Mouse (Mus musculus) midbrain, embryonic 11.5 days (tissue): ENCODE results near the gene Cyp17a1. TPM values are rescaled to one million over a fixed set of nuclear protein-coding genes. Genes with fewer than 3 reads are reported as not detected.

ENCODE experiments used
- ATAC-seq: fragments of 200-750 bp; cut with Nextera tagmentation; 2 replicates; pipeline ENCODE4 v1.8.0; 2017; ENCODE audit warnings: moderate TSS enrichment, moderate library complexity; ENCODE audit not compliant: low FRiP score
- DNase-seq: peaks from one replicate; pipeline ENCODE4 v3.0.0; 2015; ENCODE audit warnings: low spot score; ENCODE audit errors: missing footprints
- H3K27ac ChIP-seq: fragments of 300-500 bp; sonication (generic); 2 replicates; pipeline ENCODE4 v1.5.1; 2014; ENCODE audit warnings: low read depth, low read length
- H3K27me3 ChIP-seq: fragments of 300-500 bp; sonication (generic); 2 replicates; pipeline ENCODE4 v1.6.1; 2014; ENCODE audit warnings: mild to moderate bottlenecking, low read length, moderate library complexity, mixed read lengths; ENCODE audit not compliant: control insufficient read depth, insufficient read depth
- H3K36me3 ChIP-seq: fragments of 300-500 bp; sonication (generic); 2 replicates; pipeline ENCODE4 v1.6.1; 2014; ENCODE audit warnings: mild to moderate bottlenecking, low read length, moderate library complexity, mixed read lengths; ENCODE audit not compliant: control insufficient read depth, insufficient read depth
- H3K4me1 ChIP-seq: fragments of 300-500 bp; sonication (generic); 2 replicates; pipeline ENCODE4 v1.6.1; 2014; ENCODE audit warnings: low read length; ENCODE audit not compliant: control insufficient read depth, insufficient read depth
- H3K4me2 ChIP-seq: fragments of 300-500 bp; sonication (generic); 2 replicates; pipeline ENCODE4 v1.6.1; 2014; ENCODE audit warnings: mild to moderate bottlenecking, moderate library complexity
- H3K4me3 ChIP-seq: fragments of 300-500 bp; sonication (generic); 2 replicates; pipeline ENCODE4 v1.5.1; 2014; ENCODE audit warnings: low read depth, low read length
- H3K9ac ChIP-seq: fragments of 300-500 bp; sonication (generic); 2 replicates; pipeline ENCODE4 v1.6.1; 2014; ENCODE audit warnings: low read length
- H3K9me3 ChIP-seq: fragments of 300-500 bp; sonication (generic); 2 replicates; pipeline ENCODE4 v1.6.1; 2016; ENCODE audit warnings: low read length; ENCODE audit not compliant: control insufficient read depth
- WGBS: fragments of 180-500 bp; shearing (Covaris S2); extraction: QIAGEN DNeasy Blood & Tissue Kit; methylation state at CpG from one replicate; pipeline ENCODE4 v1.1.7; 2014; 5-methylcytosine and 5-hydroxymethylcytosine counted together
- polyA plus RNA-seq: library from polyadenylated mRNA; unstranded; fragments of >200 nt; fragmentation: Nextera tagmentation; extraction: Ambion mirVana; gene quantifications from 2 replicates; pipeline ENCODE4 v1.2.1, GENCODE M21; 2014

The Cyp17a1 gene
- polyA plus RNA-seq, 1 experiment from 2014 or later: not detected

- H3K4me3 ChIP-seq: no peak overlapping the region
- H3K4me1 ChIP-seq: no peaks in the 10 kb centered on the region
- no peak overlapping the region for H3K4me2 ChIP-seq
- no peaks in the 10 kb centered on the region for H3K9me3 ChIP-seq
- no peaks in the 10 kb centered on the region for H3K27me3 ChIP-seq
- H3K9ac ChIP-seq: no peak overlapping the region
- WGBS: 75% methylated on average over 12 of the region's 12 CpGs
- ATAC-seq: no peak
- H3K36me3 ChIP-seq: no peaks in the 10 kb centered on the region
- no peak overlapping the region for H3K27ac ChIP-seq
- no peak for DNase-seq
Measured at GRCm38 (mm10) chr19:46679720-46680383, 6.9 kb upstream of the Cyp17a1 start.

- no peaks in the 10 kb centered on the region for H3K9me3 ChIP-seq
- no peaks in the 10 kb centered on the region for H3K36me3 ChIP-seq
- ATAC-seq (no peak), DNase-seq (no peak)
- no peak overlapping the region for H3K4me3 ChIP-seq
- H3K27ac ChIP-seq: no peak overlapping the region
- H3K27me3 ChIP-seq: no peaks in the 10 kb centered on the region; the same call in 1 of the 2 replicates
- H3K4me2 ChIP-seq: no peak overlapping the region
- no peak overlapping the region for H3K9ac ChIP-seq
- H3K4me1 ChIP-seq: no peaks in the 10 kb centered on the region
- WGBS: 86% methylated on average over 3 of the region's 3 CpGs
Measured at GRCm38 (mm10) chr19:46675641-46676040, 2.7 kb upstream of the Cyp17a1 start.

GRCm38 (mm10) chr19:46670691-46671090 lies 2.3 kb downstream of the Cyp17a1 start:
- H3K4me2 ChIP-seq: no peak overlapping the region
- H3K27me3 ChIP-seq: no peaks in the 10 kb centered on the region; the same call in 1 of the 2 replicates
- no peaks in the 10 kb centered on the region for H3K9me3 ChIP-seq
- 26% methylated on average over 13 of the region's 13 CpGs for WGBS
- H3K4me1 ChIP-seq: peaks cover under 1% of the 10 kb centered on the region; the same call in 1 of the 2 replicates
- H3K4me3 ChIP-seq: no peak overlapping the region
- H3K36me3 ChIP-seq: no peaks in the 10 kb centered on the region
- ATAC-seq: peak; percentile 58
- H3K27ac ChIP-seq: no peak overlapping the region
- DNase-seq: peak; percentile 92
- H3K9ac ChIP-seq: no peak overlapping the region

- Histone ChIP-seq H3K27ac (no peak overlapping the region), H3K9ac (no peak overlapping the region), H3K27me3 (no peaks in the 10 kb centered on the region; the same call in 1 of the 2 replicates), H3K36me3 (no peaks in the 10 kb centered on the region), H3K4me1 (peaks cover 4% of the 10 kb centered on the region; the same call in 1 of the 2 replicates), H3K9me3 (no peaks in the 10 kb centered on the region), H3K4me3 (no peak overlapping the region), H3K4me2 (no peak overlapping the region)
- no peak for DNase-seq
- ATAC-seq: no peak
- 91% methylated on average over 5 of the region's 5 CpGs for whole genome bisulfite sequencing
Measured at GRCm38 (mm10) chr19:46669802-46670201, 3.2 kb downstream of the Cyp17a1 start.

- no peak for ATAC-seq
- Histone ChIP-seq H3K9ac (no peak overlapping the region), H3K27me3 (no peaks in the 10 kb centered on the region; the same call in 1 of the 2 replicates), H3K9me3 (no peaks in the 10 kb centered on the region), H3K4me3 (no peak overlapping the region), H3K4me2 (no peak overlapping the region), H3K4me1 (peaks cover 4% of the 10 kb centered on the region; the same call in 1 of the 2 replicates), H3K36me3 (no peaks in the 10 kb centered on the region), H3K27ac (no peak overlapping the region)
- WGBS: 93% methylated on average over 10 of the region's 10 CpGs
- peak; percentile 47 for DNase-seq
Measured at GRCm38 (mm10) chr19:46668263-46668662, 4.7 kb downstream of the Cyp17a1 start.

- ATAC-seq: no peak
- no peaks in the 10 kb centered on the region; the same call in 1 of the 2 replicates for H3K27me3 ChIP-seq
- DNase-seq: peak; percentile 72
- H3K27ac ChIP-seq: no peak overlapping the region
- WGBS: 72% methylated on average over 11 of the region's 11 CpGs
- H3K4me3 ChIP-seq: no peak overlapping the region
- no peak overlapping the region for H3K4me2 ChIP-seq
- H3K4me1 ChIP-seq: peaks cover 4% of the 10 kb centered on the region; the same call in 1 of the 2 replicates
- H3K36me3 ChIP-seq: no peaks in the 10 kb centered on the region
- H3K9me3 ChIP-seq: no peaks in the 10 kb centered on the region
- H3K9ac ChIP-seq: no peak overlapping the region
Measured at GRCm38 (mm10) chr19:46667300-46667699, 5.7 kb downstream of the Cyp17a1 start.

- peak; percentile 93 for DNase-seq
- no peaks in the 10 kb centered on the region for H3K36me3 ChIP-seq
- peaks cover 4% of the 10 kb centered on the region; the same call in 1 of the 2 replicates for H3K4me1 ChIP-seq
- H3K9ac ChIP-seq: no peak overlapping the region
- no peak overlapping the region for H3K4me3 ChIP-seq
- no peak overlapping the region for H3K4me2 ChIP-seq
- ATAC-seq: peak; percentile 52; the same call in 1 of the 2 replicates
- no peaks in the 10 kb centered on the region for H3K27me3 ChIP-seq
- WGBS: 58% methylated on average over 7 of the region's 7 CpGs
- H3K27ac ChIP-seq: no peak overlapping the region
- no peaks in the 10 kb centered on the region for H3K9me3 ChIP-seq
Measured at GRCm38 (mm10) chr19:46665474-46665873, 7.5 kb downstream of the Cyp17a1 start.

GRCm38 (mm10) chr19:46662784-46663183 lies 10.2 kb downstream of the Cyp17a1 start:
- Histone ChIP-seq H3K4me3 (no peak overlapping the region), H3K4me2 (no peak overlapping the region), H3K27ac (no peak overlapping the region), H3K27me3 (no peaks in the 10 kb centered on the region), H3K4me1 (peaks cover 4% of the 10 kb centered on the region; the same call in 1 of the 2 replicates), H3K9ac (no peak overlapping the region), H3K36me3 (no peaks in the 10 kb centered on the region), H3K9me3 (no peaks in the 10 kb centered on the region)
- ATAC-seq (no peak), DNase-seq (peak; percentile 78)
- WGBS: 84% methylated on average over 6 of the region's 6 CpGs

- ATAC-seq: no peak
- Histone ChIP-seq H3K4me1 (peaks cover 4% of the 10 kb centered on the region; the same call in 1 of the 2 replicates), H3K4me2 (no peak overlapping the region), H3K36me3 (no peaks in the 10 kb centered on the region), H3K9ac (no peak overlapping the region), H3K27me3 (no peaks in the 10 kb centered on the region), H3K4me3 (no peak overlapping the region), H3K9me3 (no peaks in the 10 kb centered on the region), H3K27ac (no peak overlapping the region)
- 84% methylated on average over 8 of the region's 8 CpGs for WGBS
- DNase-seq: no peak
Measured at GRCm38 (mm10) chr19:46662214-46662613, 10.8 kb downstream of the Cyp17a1 start.
